Mouse (Mus musculus) spleen, postnatal 36 days (tissue): ENCODE data around the gene Tdrd12.
A peak's percentile ranks its signal among the peaks of the same experiment; 100 is the strongest.
"Not testable (repeated sequence)": the region's sequence is repeated elsewhere in the genome, so short reads cannot be mapped to it uniquely, and the experiment has no call there.

Experiments used
- DNase-seq, 2 experiments: peaks; one replicate each; pipeline ENCODE4 v3.0.0; 2022; ENCODE audit warnings: low spot score in 2 of 2, mixed read lengths in 1 of 2

The Tdrd12 gene

GRCm38 (mm10) chr7:35537562-35537961 is at the start of gene Tdrd12:
Gene Tdrd12 (minus strand): TSS chr7:35537745.
- DNase-seq = no peak

GRCm38 (mm10) chr7:35586906-35587445 is 49.4 kb upstream of the Tdrd12 start:
- DNase-seq = no peak

GRCm38 (mm10) chr7:35586055-35586905 is 48.7 kb upstream of the Tdrd12 start, which contains the start of gene Ankrd27:
Gene Ankrd27 (plus strand): TSS chr7:35586244.
- peak; percentile 93 to 94 for DNase-seq

GRCm38 (mm10) chr7:35585191-35586054 is 47.9 kb upstream of the Tdrd12 start, which contains the start of gene Rgs9bp:
Gene Rgs9bp (minus strand): TSS chr7:35585582.
- DNase-seq = peak; percentile 20 to 36

GRCm38 (mm10) chr7:35584786-35585190 is 47.2 kb upstream of the Tdrd12 start:
- peak in 1 of 2 experiments; percentile 20 for DNase-seq

- DNase-seq = no peak
Measured at GRCm38 (mm10) chr7:35584068-35584785, 46.7 kb upstream of the Tdrd12 start.

- no peak for DNase-seq
Measured at GRCm38 (mm10) chr7:35583476-35584025, 46.0 kb upstream of the Tdrd12 start.

- no peak for DNase-seq
Measured at GRCm38 (mm10) chr7:35582719-35583118, 45.2 kb upstream of the Tdrd12 start.

- DNase-seq = peak; percentile 17 to 28
Measured at GRCm38 (mm10) chr7:35579849-35580248, 42.3 kb upstream of the Tdrd12 start.

GRCm38 (mm10) chr7:35570883-35571282 is 33.3 kb upstream of the Tdrd12 start:
- DNase-seq = not testable (repeated sequence)

GRCm38 (mm10) chr7:35569724-35570123 is 32.2 kb upstream of the Tdrd12 start:
- not testable (repeated sequence) for DNase-seq

GRCm38 (mm10) chr7:35565965-35566364 is 28.4 kb upstream of the Tdrd12 start:
- DNase-seq = not testable (repeated sequence)

GRCm38 (mm10) chr7:35564872-35565271 is 27.3 kb upstream of the Tdrd12 start:
- not testable (repeated sequence) for DNase-seq

GRCm38 (mm10) chr7:35564067-35564865 is 26.7 kb upstream of the Tdrd12 start:
- DNase-seq = no peak

GRCm38 (mm10) chr7:35563071-35563470 is 25.5 kb upstream of the Tdrd12 start:
- DNase-seq = no peak

GRCm38 (mm10) chr7:35559838-35560237 is 22.3 kb upstream of the Tdrd12 start:
- no peak for DNase-seq

GRCm38 (mm10) chr7:35558681-35559080 is 21.1 kb upstream of the Tdrd12 start:
- no peak for DNase-seq

GRCm38 (mm10) chr7:35557577-35557976 is 20.0 kb upstream of the Tdrd12 start:
- no peak for DNase-seq

GRCm38 (mm10) chr7:35556905-35557304 is 19.4 kb upstream of the Tdrd12 start:
- DNase-seq = peak; percentile 22 to 58

- DNase-seq = no peak
Measured at GRCm38 (mm10) chr7:35556205-35556603, 18.7 kb upstream of the Tdrd12 start, which contains the start of gene Nudt19. Gene Nudt19 (minus strand): TSS chr7:35556304.
